Mouse (Mus musculus) ovary, adult 18-20 months (tissue): ENCODE measurements around the gene Cux2.

ENCODE experiments used
- DNase-seq: peaks from one replicate; pipeline ENCODE4 v3.0.0; 2022; ENCODE audit warnings: low spot score, mixed read lengths

Gene Cux2

GRCm38 (mm10) chr5:122016744-122017143, 33.2 kb downstream of the Cux2 start:
- no peak for DNase-seq

GRCm38 (mm10) chr5:122015149-122015548, 34.8 kb downstream of the Cux2 start:
- no peak for DNase-seq

GRCm38 (mm10) chr5:122014671-122015070, 35.2 kb downstream of the Cux2 start:
- DNase-seq: no peak

GRCm38 (mm10) chr5:122011289-122011688, 38.6 kb downstream of the Cux2 start:
- no peak for DNase-seq

GRCm38 (mm10) chr5:122007946-122008441, 41.9 kb downstream of the Cux2 start:
- no peak for DNase-seq

- DNase-seq: no peak
Measured at GRCm38 (mm10) chr5:122003460-122003859, 46.4 kb downstream of the Cux2 start.

- no peak for DNase-seq
Measured at GRCm38 (mm10) chr5:122002148-122002547, 47.8 kb downstream of the Cux2 start.

GRCm38 (mm10) chr5:122001311-122001710, 48.6 kb downstream of the Cux2 start:
- no peak for DNase-seq

GRCm38 (mm10) chr5:122000381-122000780, 49.5 kb downstream of the Cux2 start:
- DNase-seq: no peak

GRCm38 (mm10) chr5:121998981-121999795, 50.7 kb downstream of the Cux2 start:
- no peak for DNase-seq

GRCm38 (mm10) chr5:121998281-121998680, 51.6 kb downstream of the Cux2 start:
- no peak for DNase-seq

- no peak for DNase-seq
Measured at GRCm38 (mm10) chr5:121996701-121997100, 53.2 kb downstream of the Cux2 start.

GRCm38 (mm10) chr5:121994808-121995207, 55.1 kb downstream of the Cux2 start:
- DNase-seq: no peak

- DNase-seq: no peak
Measured at GRCm38 (mm10) chr5:121991914-121992313, 58.0 kb downstream of the Cux2 start.

- no peak for DNase-seq
Measured at GRCm38 (mm10) chr5:121985855-121986254, 64.0 kb downstream of the Cux2 start.

- no peak for DNase-seq
Measured at GRCm38 (mm10) chr5:121981650-121982131, 68.2 kb downstream of the Cux2 start.

- no peak for DNase-seq
Measured at GRCm38 (mm10) chr5:121976331-121976730, 73.6 kb downstream of the Cux2 start.

GRCm38 (mm10) chr5:121973541-121973940, 76.4 kb downstream of the Cux2 start:
- no peak for DNase-seq

GRCm38 (mm10) chr5:121972680-121973192, 77.2 kb downstream of the Cux2 start:
- DNase-seq: no peak

GRCm38 (mm10) chr5:121968999-121969398, 80.9 kb downstream of the Cux2 start:
- no peak for DNase-seq

- no peak for DNase-seq
Measured at GRCm38 (mm10) chr5:121968416-121968815, 81.5 kb downstream of the Cux2 start.

GRCm38 (mm10) chr5:121967520-121967919, 82.4 kb downstream of the Cux2 start:
- no peak for DNase-seq

GRCm38 (mm10) chr5:121966940-121967339, 83.0 kb downstream of the Cux2 start:
- peak; percentile 40 for DNase-seq
